Mouse (Mus musculus): Measurements from ENCODE around the gene Cacng5. TPM values are rescaled to one million over a fixed set of nuclear protein-coding genes. Genes with fewer than 3 reads are reported as not detected.

The Cacng5 gene
- polyA plus RNA-seq, 1 experiment from 2014 or later: 0.34 TPM

DNA sequence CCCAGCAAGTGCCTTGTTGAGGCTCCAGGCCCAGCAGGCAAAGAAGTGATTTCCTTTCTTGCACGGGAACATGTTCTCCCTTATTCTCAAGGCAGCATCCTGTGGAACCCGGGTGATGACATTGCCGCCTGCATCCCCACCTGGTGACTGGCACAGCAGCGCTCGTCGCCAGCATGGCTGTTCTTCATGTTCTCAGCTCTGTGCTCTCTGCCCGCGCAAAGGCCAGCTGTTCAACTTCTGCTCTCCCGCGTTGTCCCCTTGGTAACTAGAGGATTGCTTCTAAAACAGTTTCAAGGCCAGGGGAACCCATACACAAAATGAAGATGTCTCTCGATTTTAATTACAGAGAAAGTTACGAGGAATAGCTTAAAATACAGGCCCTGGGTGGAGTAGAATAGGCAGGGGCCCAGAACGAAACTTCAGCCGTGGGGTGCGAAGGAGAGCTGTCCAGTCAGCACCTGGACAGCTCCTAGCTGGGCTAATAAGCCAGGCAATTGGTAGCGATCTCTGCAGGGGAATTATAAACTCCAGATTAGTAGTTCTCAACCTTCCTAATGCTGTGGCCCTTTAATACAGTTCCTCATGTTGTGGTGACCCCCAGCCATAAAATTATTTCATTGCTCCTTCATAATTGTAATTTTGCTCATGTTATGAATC, 5.1 kb upstream of the Cacng5 start:
- H3K9me3 ChIP-seq: no peaks in the 10 kb centered on the region
- peak; percentile 56 for DNase-seq (ENCODE audit: low spot score)
- WGBS: 48% methylated on average over 16 of the region's 16 CpGs
- no peak overlapping the region for H3K4me3 ChIP-seq
- H3K27ac ChIP-seq (replicated peaks): no peak overlapping the region
- peaks cover 14% of the 10 kb centered on the region for H3K27me3 ChIP-seq (replicated peaks; ENCODE audit: low read depth, poor library complexity, severe bottlenecking)
- H3K4me1 ChIP-seq: peaks cover 3% of the 10 kb centered on the region
- H3K36me3 ChIP-seq (replicated peaks): no peaks in the 10 kb centered on the region

DNA sequence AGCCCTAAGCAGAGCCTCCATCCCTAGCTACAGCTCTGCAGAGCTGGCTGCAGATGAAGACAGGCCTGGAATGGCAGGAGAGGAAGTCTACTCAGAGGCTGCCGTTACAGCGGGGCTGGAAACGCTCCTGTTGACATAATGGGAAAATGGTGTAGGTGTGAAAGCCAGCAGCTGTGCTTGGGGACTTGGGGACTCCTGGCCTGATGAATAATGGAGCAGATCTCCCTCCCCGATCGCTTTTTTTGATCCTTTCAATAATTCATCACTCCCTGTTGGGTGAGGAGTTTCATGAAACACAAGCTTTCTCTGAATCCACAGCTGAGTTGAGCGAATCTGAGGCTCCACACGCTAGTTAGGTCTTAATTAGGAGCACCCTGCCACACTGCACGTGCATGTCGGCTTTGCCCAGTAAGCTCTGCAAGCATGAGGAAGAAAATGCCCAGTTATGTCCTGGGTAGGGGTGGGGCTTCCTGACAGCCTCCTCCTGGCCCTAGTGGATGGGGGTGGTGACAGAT, 2.9 kb upstream of the Cacng5 start:
- no peak overlapping the region for H3K27ac ChIP-seq (replicated peaks)
- H3K27me3 ChIP-seq (replicated peaks; ENCODE audit: low read depth, poor library complexity, severe bottlenecking): peaks cover 36% of the 10 kb centered on the region
- H3K4me1 ChIP-seq: peaks cover 12% of the 10 kb centered on the region
- H3K36me3 ChIP-seq (replicated peaks): no peaks in the 10 kb centered on the region
- H3K9me3 ChIP-seq: no peaks in the 10 kb centered on the region
- no peak for DNase-seq (ENCODE audit: low spot score)
- H3K4me3 ChIP-seq: no peak overlapping the region
- WGBS: 72% methylated on average over 9 of the region's 9 CpGs

DNA sequence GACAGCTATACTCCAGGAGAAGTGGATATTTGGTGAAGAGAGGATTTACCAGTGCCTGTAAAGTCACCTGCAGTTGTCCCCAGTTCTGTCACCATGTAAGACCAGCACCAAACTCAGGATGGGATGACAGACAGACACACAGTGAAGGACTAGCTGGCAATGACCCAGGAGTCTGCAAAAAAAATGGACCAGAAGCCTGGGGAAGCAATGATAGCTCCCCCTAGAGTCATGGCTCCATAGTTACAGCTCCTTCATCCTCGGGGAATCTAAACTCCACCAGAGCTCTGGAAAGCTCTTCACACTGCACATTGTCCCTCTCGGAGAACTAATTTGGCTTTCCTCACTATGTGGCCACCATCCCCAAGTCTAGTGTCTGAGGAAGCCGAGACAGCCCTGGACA, 1.5 kb downstream of the Cacng5 start:
- Histone ChIP-seq H3K27me3 (replicated peaks; ENCODE audit: low read depth, poor library complexity, severe bottlenecking) (peaks cover 48% of the 10 kb centered on the region), H3K27ac (replicated peaks) (no peak overlapping the region), H3K4me1 (peaks cover 12% of the 10 kb centered on the region), H3K4me3 (no peak overlapping the region), H3K36me3 (replicated peaks) (no peaks in the 10 kb centered on the region), H3K9me3 (peaks cover 5% of the 10 kb centered on the region; the same call in 1 of the 2 replicates)
- WGBS: 61% methylated on average over 3 of the region's 3 CpGs
- no peak for DNase-seq (ENCODE audit: low spot score)

DNA sequence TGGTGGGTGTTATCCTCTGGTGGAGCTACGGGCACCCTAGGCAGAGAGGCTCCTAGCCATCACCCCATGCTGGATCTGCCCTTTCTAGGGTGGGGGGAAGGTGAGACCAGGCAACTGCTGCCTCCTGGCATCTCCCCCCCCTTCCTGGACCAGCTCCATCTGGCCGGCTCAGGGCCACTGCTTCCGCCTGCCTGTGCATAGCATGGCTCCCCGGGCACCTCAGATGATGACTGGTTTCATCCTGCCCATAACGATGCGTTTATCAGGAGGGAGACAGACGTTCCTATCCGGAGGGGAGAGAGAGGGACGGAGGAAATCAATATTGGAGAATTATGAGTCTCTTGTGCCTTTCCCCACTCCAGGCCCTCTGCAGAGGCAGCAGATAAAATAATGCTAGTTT, 9.5 kb downstream of the Cacng5 start:
- Histone ChIP-seq H3K9me3 (peaks cover 5% of the 10 kb centered on the region; the same call in 1 of the 2 replicates), H3K4me3 (no peak overlapping the region), H3K36me3 (replicated peaks) (no peaks in the 10 kb centered on the region), H3K4me1 (no peaks in the 10 kb centered on the region; the same call in 1 of the 2 replicates), H3K27me3 (replicated peaks; ENCODE audit: low read depth, poor library complexity, severe bottlenecking) (no peaks in the 10 kb centered on the region), H3K27ac (replicated peaks) (no peak overlapping the region)
- DNase-seq (ENCODE audit: low spot score): no peak
- WGBS: 82% methylated on average over 9 of the region's 9 CpGs

DNA sequence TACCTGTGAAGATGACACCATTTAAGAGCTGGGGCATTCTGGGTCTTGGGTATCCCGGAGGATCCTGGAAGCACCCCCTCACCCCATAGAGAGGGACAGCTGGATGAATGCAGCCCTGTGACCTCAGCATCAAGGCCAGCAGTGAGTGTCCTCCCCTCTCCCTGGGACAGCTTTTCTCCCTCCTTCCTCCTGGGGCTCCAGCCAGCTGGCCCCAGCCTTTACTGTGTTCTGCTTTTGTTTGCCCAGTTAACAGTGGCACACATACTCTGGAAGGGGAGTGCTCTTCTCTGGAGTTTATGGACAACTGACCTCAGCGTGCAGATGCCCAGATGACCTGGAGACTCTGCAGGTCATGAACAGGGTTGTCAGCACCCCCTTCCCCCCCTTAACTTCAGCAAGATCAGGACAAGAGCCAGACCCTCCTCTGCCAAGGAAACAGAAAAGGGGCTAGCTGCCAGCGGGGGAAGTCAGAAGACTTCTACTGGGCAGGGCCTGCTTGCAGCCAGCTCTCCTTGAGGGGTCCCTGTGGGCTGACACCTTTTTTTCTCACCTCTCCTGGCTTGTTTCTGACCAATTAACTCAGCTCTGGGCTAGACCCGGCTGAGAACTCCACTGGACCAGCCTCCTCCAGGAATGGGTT, 10.8 kb downstream of the Cacng5 start:
- Histone ChIP-seq H3K4me1 (no peaks in the 10 kb centered on the region; the same call in 1 of the 2 replicates), H3K27me3 (replicated peaks; ENCODE audit: low read depth, poor library complexity, severe bottlenecking) (no peaks in the 10 kb centered on the region), H3K36me3 (replicated peaks) (no peaks in the 10 kb centered on the region), H3K9me3 (no peaks in the 10 kb centered on the region), H3K27ac (replicated peaks) (no peak overlapping the region; the same call in 1 of the 2 replicates), H3K4me3 (no peak overlapping the region)
- 47% methylated on average over 4 of the region's 4 CpGs for WGBS
- no peak for DNase-seq (ENCODE audit: low spot score)

DNA sequence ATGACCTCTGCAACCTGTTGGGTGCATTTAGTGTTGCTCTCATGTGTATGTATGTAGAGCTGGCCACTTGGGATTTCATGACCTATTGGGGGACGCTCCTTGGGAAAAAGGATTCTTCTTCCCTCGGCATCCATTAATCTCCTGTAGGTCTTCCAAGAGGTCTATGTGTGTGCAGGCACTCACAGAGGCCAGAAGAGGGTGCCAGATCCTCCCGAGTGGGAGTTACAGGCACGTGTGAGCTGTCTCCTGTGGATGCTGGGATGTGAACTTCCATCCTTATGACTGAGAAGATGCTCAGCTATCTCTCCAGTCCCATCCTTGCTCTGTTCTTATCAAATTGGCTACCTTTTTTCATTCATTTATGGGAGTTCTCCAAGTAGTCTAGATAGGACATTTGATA, 14.4 kb downstream of the Cacng5 start:
- peak; percentile 23 for DNase-seq (ENCODE audit: low spot score)
- WGBS: 47% methylated on average over 4 of the region's 4 CpGs

DNA sequence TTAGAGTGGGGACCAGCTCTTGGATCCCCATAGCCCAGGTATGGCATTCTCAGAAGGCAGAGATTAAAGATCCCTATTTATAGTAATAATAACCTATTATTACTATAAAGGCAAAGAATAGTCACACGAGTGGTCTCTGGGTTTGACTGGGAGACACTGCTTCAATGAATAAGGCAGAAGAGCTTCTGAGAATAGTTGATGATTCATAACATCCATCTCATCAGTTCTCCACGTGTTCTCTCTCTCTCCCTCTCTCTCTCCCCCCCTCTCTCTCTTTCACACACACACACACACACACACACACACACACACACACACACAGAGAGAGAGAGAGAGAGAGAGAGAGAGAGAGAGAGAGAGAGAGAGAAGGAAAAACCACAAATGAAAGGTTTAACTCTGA, 16.2 kb downstream of the Cacng5 start:
- Histone ChIP-seq H3K9me3 (no peaks in the 10 kb centered on the region), H3K4me1 (no peaks in the 10 kb centered on the region), H3K36me3 (replicated peaks) (no peaks in the 10 kb centered on the region), H3K27ac (replicated peaks) (no peak overlapping the region), H3K4me3 (no peak overlapping the region), H3K27me3 (replicated peaks; ENCODE audit: low read depth, poor library complexity, severe bottlenecking) (0 out of 2 replicates have a peak, but pooled peaks cover 6% of the 10 kb centered on the region)
- DNase-seq (ENCODE audit: low spot score): no peak
- WGBS: 69% methylated on average over 2 of the region's 2 CpGs

More for the DNA sequence above, 14.4 kb downstream of the Cacng5 start:
- Histone ChIP-seq H3K9me3 (no peaks in the 10 kb centered on the region), H3K4me1 (no peaks in the 10 kb centered on the region; the same call in 1 of the 2 replicates), H3K27ac (replicated peaks) (no peak overlapping the region), H3K4me3 (no peak overlapping the region), H3K27me3 (replicated peaks; ENCODE audit: low read depth, poor library complexity, severe bottlenecking) (0 out of 2 replicates have a peak, but pooled peaks cover 6% of the 10 kb centered on the region), H3K36me3 (replicated peaks) (no peaks in the 10 kb centered on the region)

DNA sequence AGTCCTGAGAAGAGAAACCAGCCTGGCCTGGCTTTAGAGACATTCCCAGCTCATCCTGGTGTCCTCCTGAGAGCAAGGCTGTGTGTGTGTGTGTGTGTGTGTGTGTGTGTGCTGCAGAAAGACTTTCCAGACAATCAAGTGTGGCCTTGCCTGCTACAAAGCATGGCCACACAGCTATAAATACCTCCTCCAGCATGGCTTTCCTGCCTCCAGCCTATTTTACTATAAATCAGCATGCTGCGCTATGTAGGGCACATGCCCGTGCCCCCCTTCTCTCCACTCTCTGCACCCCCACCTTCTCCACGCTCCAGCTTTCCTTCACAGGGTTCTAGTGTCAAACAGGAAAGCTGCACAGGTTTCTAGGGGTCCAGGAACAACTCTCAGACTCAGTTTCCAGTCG, 19.2 kb downstream of the Cacng5 start:
- DNase-seq (ENCODE audit: low spot score): no peak
- H3K4me3 ChIP-seq: no peak overlapping the region
- no peak overlapping the region for H3K27ac ChIP-seq (replicated peaks)
- H3K36me3 ChIP-seq (replicated peaks): no peaks in the 10 kb centered on the region
- H3K4me1 ChIP-seq: no peaks in the 10 kb centered on the region
- H3K9me3 ChIP-seq: no peaks in the 10 kb centered on the region
- 0 out of 2 replicates have a peak, but pooled peaks cover 6% of the 10 kb centered on the region for H3K27me3 ChIP-seq (replicated peaks; ENCODE audit: low read depth, poor library complexity, severe bottlenecking)
- 73% methylated on average over 4 of the region's 4 CpGs for WGBS

DNA sequence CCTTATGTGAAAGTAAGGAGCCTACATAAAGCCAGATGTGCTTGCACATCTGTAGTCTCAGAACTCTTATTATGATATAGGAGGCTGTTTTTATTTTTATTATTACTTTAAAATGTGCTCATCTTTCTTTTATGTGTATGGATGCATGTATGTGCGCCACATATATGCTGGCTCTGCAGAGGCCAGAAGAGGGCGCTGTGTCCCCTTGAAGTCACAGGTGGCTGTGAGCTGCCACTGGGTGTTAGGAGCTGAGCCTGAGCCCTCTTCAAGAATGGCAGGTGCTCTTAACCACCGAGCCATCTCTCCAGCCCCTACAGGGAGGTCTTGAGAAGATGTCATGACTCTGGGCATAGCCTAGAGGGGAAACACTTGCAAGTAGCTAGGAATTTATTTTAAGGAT, 23.5 kb downstream of the Cacng5 start:
- Histone ChIP-seq H3K4me1 (no peaks in the 10 kb centered on the region), H3K4me3 (no peak overlapping the region), H3K27ac (replicated peaks) (no peak overlapping the region), H3K9me3 (no peaks in the 10 kb centered on the region), H3K36me3 (replicated peaks) (no peaks in the 10 kb centered on the region), H3K27me3 (replicated peaks; ENCODE audit: low read depth, poor library complexity, severe bottlenecking) (no peaks in the 10 kb centered on the region)
- 83% methylated on average over 3 of the region's 3 CpGs for WGBS
- DNase-seq (ENCODE audit: low spot score): no peak

DNA sequence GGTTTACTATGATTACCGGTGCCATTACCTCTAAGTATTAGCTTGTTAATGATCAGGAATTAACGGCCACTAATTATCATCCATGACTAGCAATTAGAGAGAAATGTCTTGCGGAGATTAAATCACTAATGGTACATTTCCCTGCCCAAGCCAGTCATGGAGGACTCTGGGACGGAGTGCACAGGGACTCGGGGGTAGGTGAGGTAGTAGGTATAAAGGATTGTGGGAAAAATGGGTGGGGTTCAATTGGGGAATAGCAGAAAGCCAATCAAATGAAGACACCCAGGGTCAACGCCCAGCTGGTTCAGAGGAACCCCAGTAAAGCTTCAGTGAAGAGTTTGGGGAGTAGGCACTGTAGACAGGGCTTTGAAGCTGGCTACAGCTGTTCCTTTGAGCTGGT, 27.5 kb downstream of the Cacng5 start:
- DNase-seq (ENCODE audit: low spot score): no peak
- H3K9me3 ChIP-seq: no peaks in the 10 kb centered on the region
- H3K4me1 ChIP-seq: no peaks in the 10 kb centered on the region
- H3K36me3 ChIP-seq (replicated peaks): no peaks in the 10 kb centered on the region
- H3K27ac ChIP-seq (replicated peaks): no peak overlapping the region
- no peak overlapping the region for H3K4me3 ChIP-seq
- H3K27me3 ChIP-seq (replicated peaks; ENCODE audit: low read depth, poor library complexity, severe bottlenecking): no peaks in the 10 kb centered on the region
- WGBS: 88% methylated on average over 6 of the region's 6 CpGs

DNA sequence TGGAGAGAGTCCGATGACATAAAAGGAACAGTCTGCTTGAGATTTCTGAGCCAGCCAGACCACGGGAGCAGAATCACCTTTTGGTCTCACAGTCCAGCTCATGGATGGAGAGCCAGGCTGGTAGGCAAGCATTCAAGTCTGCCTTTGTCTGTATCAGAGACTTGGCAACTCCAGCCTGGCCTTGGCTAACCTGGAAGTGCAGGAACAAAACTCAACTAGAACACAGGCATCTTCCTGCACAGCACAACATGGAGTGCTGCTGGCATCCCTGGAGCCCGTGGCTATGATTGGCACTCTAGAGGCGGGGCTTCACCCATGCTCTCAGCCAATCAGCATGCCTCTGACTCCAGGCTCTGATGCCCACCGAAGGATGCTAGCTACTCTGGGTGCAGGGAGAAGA, 38.0 kb downstream of the Cacng5 start:
- Histone ChIP-seq H3K27ac (replicated peaks) (no peak overlapping the region), H3K27me3 (replicated peaks; ENCODE audit: low read depth, poor library complexity, severe bottlenecking) (no peaks in the 10 kb centered on the region), H3K36me3 (replicated peaks) (no peaks in the 10 kb centered on the region), H3K4me3 (no peak overlapping the region), H3K4me1 (no peaks in the 10 kb centered on the region), H3K9me3 (no peaks in the 10 kb centered on the region)
- no peak for DNase-seq (ENCODE audit: low spot score)
- 75% methylated on average over 5 of the region's 5 CpGs for WGBS

DNA sequence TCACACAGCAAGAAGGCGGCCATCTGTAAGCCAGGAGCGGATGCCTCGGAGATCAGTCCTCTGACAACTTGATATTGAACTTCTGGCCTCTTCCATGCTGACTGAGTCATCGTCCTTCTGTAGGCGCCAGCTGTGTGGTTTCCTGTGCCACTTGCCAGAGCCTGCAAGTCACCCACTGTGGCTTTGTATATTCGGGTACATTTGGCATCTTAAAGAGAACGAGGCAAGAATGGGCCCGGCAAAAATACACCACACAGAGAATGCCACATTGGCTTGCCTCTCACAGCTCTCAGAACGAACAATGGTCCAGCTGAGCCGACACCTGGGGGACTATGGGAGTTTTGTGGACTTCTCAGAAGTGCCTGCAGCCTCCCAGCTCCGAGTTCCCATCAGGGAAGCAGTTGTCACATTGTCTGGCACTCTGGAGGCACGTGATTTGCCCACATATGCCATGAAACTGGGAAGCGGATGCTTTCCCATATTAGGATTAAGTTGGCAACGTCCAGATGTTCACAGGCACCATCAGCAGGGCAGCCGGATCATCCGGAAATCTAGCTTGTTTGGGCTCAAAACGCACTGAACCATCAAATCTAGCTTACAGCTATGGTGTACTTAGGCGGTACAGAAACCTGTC, 38.9 kb downstream of the Cacng5 start:
- DNase-seq (ENCODE audit: low spot score): no peak
- Histone ChIP-seq H3K4me1 (no peaks in the 10 kb centered on the region), H3K36me3 (replicated peaks) (no peaks in the 10 kb centered on the region), H3K27me3 (replicated peaks; ENCODE audit: low read depth, poor library complexity, severe bottlenecking) (no peaks in the 10 kb centered on the region), H3K9me3 (no peaks in the 10 kb centered on the region), H3K4me3 (no peak overlapping the region), H3K27ac (replicated peaks) (no peak overlapping the region)
- WGBS: 86% methylated on average over 18 of the region's 18 CpGs

DNA sequence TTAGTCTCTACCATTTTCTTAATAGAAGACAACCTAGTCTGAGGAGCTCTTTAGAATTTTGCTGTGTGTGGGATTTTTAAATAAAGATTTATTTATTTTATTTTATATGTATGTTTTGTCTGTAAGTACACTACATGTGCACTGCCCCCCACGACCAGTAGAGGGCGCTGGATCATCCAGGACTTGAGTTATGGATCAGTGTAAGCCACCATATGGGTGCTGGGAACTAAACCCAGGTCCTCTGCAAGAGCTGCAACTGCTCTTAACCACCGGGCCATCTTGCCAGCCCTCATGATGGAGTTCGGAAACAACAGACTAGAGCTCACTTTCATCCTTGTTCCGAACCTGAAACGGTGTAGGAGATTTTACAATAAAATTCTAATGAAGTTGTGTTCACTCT, 42.1 kb downstream of the Cacng5 start:
- H3K4me3 ChIP-seq: no peak overlapping the region
- 70% methylated on average over 6 of the region's 6 CpGs for WGBS
- H3K9me3 ChIP-seq: no peaks in the 10 kb centered on the region
- H3K4me1 ChIP-seq: no peaks in the 10 kb centered on the region
- H3K27ac ChIP-seq (replicated peaks): no peak overlapping the region
- H3K27me3 ChIP-seq (replicated peaks; ENCODE audit: low read depth, poor library complexity, severe bottlenecking): no peaks in the 10 kb centered on the region
- H3K36me3 ChIP-seq (replicated peaks): no peaks in the 10 kb centered on the region
- DNase-seq (ENCODE audit: low spot score): no peak
